Mouse (Mus musculus) myocyte (in vitro differentiated cells): ENCODE results near the gene Wdr64.

Experiments
- CEBPB ChIP-seq: IDR thresholded peaks from 2 replicates; pipeline ENCODE4 v1.6.1; 2011; ENCODE audit warnings: mild to moderate bottlenecking, moderate library complexity; ENCODE audit not compliant: poor library complexity, insufficient read depth, severe bottlenecking
- E2F4 ChIP-seq: IDR thresholded peaks from one replicate; pipeline ENCODE4 v1.6.1; 2011; ENCODE audit warnings: mild to moderate bottlenecking, control low read depth, moderate library complexity; ENCODE audit not compliant: insufficient read depth
- MAX ChIP-seq: IDR thresholded peaks from one replicate; pipeline ENCODE4 v1.6.1; 2011; ENCODE audit warnings: low read depth, mild to moderate bottlenecking, control low read depth
- MYOD1 ChIP-seq, 3 experiments: IDR thresholded peaks; one replicate each; pipeline ENCODE4 v1.6.1; 2011; ENCODE audit warnings: control low read depth in 2 of 3, low read depth in 2 of 3, mild to moderate bottlenecking in 2 of 3, moderate library complexity in 1 of 3; ENCODE audit not compliant: insufficient read length in 2 of 3, control insufficient read depth in 1 of 3
- MYOG ChIP-seq, 3 experiments: IDR thresholded peaks; one replicate each; pipeline ENCODE4 v1.6.1; 2011; ENCODE audit warnings: control low read depth in 2 of 3, low read depth in 2 of 3, mild to moderate bottlenecking in 2 of 3; ENCODE audit not compliant: insufficient read length in 2 of 3, control insufficient read depth in 1 of 3, insufficient read depth in 1 of 3
- POLR2A ChIP-seq: IDR thresholded peaks from one replicate; pipeline ENCODE4 v1.6.1; 2011; ENCODE audit warnings: low read depth, mild to moderate bottlenecking, control low read depth, moderate library complexity; ENCODE audit not compliant: insufficient read length
- POLR2AphosphoS2 ChIP-seq: IDR thresholded peaks from one replicate; pipeline ENCODE4 v1.6.1; 2011; ENCODE audit warnings: low read depth, control low read depth; ENCODE audit not compliant: insufficient read length
- REST ChIP-seq: IDR thresholded peaks from one replicate; pipeline ENCODE4 v1.6.1; 2011; ENCODE audit warnings: mild to moderate bottlenecking, control low read depth, moderate library complexity; ENCODE audit not compliant: insufficient read depth, insufficient read length
- TCF12 ChIP-seq: IDR thresholded peaks from one replicate; pipeline ENCODE4 v1.6.1; 2011; ENCODE audit warnings: mild to moderate bottlenecking, control low read depth; ENCODE audit not compliant: poor library complexity, insufficient read depth, severe bottlenecking
- USF1 ChIP-seq: IDR thresholded peaks from one replicate; pipeline ENCODE4 v1.6.1; 2011; ENCODE audit warnings: low read depth, mild to moderate bottlenecking, control low read depth, moderate library complexity

DNA sequence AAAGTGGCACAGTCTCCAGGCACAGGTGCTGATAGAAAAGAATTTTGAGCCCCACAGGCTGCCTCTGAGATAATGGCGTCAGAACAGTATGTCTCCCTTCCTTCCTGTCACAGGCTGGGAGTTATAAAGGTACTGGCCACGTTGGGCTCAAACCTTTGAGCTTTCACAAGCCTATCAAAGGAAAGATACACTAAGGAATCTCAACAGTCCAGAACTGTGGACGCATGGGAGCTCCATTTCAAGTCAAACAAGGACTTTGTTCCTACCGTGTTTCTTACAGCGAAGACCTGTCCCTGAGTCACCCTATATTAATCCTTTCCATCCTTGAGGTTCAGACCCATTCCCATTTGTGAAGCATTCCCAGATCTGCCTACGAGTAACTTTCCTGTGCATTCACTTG is 20.9 kb upstream of the Wdr64 start:
- TF ChIP-seq TCF12 (no peak), POLR2A (no peak), USF1 (no peak), CEBPB (no peak), MAX (no peak), E2F4 (no peak), MYOG (IDR thresholded peaks at IDR 0.05; ENCODE audit: control insufficient read depth in 1 of 3, insufficient read depth in 1 of 3, insufficient read length in 2 of 3, low read depth in 2 of 3) (no peak), MYOD1 (IDR thresholded peaks at IDR 0.05; ENCODE audit: control insufficient read depth in 1 of 3, insufficient read length in 2 of 3, low read depth in 2 of 3) (no peak), POLR2AphosphoS2 (no peak), REST (no peak)
